Mouse (Mus musculus) hindbrain, postnatal 0 days (tissue): Measurements from ENCODE around the gene Zg16. TPM values are rescaled to one million over a fixed set of nuclear protein-coding genes. Genes with fewer than 3 reads are reported as not detected.

ENCODE experiments used
- ATAC-seq: fragments of 200-750 bp; cut with Nextera tagmentation; 2 replicates; pipeline ENCODE4 v1.8.0; 2017; ENCODE audit warnings: mild to moderate bottlenecking, moderate TSS enrichment, moderate library complexity
- DNase-seq: peaks from one replicate; pipeline ENCODE4 v3.0.0-alpha.2; 2015; ENCODE audit warnings: low spot score
- H3K27ac ChIP-seq: fragments of 300-500 bp; sonication (generic); 2 replicates; pipeline ENCODE4 v1.5.1; 2014; ENCODE audit warnings: mild to moderate bottlenecking
- H3K27me3 ChIP-seq: fragments of 300-500 bp; sonication (generic); 2 replicates; pipeline ENCODE4 v1.6.1; 2014; ENCODE audit warnings: low read length, mixed read lengths; ENCODE audit not compliant: insufficient read depth
- H3K36me3 ChIP-seq: fragments of 300-500 bp; sonication (generic); 2 replicates; pipeline ENCODE4 v1.6.1; 2014; ENCODE audit warnings: low read length, mixed read lengths; ENCODE audit not compliant: insufficient read depth
- H3K4me1 ChIP-seq: fragments of 300-500 bp; sonication (generic); 2 replicates; pipeline ENCODE4 v1.6.1; 2014; ENCODE audit warnings: antibody characterized with exemption, low read length, mixed read lengths; ENCODE audit not compliant: insufficient read depth
- H3K4me2 ChIP-seq: fragments of 300-500 bp; sonication (generic); 2 replicates; pipeline ENCODE4 v1.6.1; 2014; ENCODE audit warnings: low read depth, mild to moderate bottlenecking, low read length, moderate library complexity, mixed read lengths
- H3K4me3 ChIP-seq: fragments of 300-500 bp; sonication (generic); 2 replicates; pipeline ENCODE4 v1.5.1; 2014; ENCODE audit warnings: low read length
- H3K9ac ChIP-seq: fragments of 300-500 bp; sonication (generic); replicated peaks from 2 replicates; pipeline ENCODE4 v1.6.1; 2014; ENCODE audit warnings: mild to moderate bottlenecking, low read length, moderate library complexity, mixed read lengths
- H3K9me3 ChIP-seq: fragments of 300-500 bp; sonication (generic); 2 replicates; pipeline ENCODE4 v1.6.1; 2016; ENCODE audit warnings: low read length, mixed read lengths
- CTCF ChIP-seq: IDR thresholded peaks from 2 replicates; pipeline ENCODE4 v1.5.1; 2016; ENCODE audit warnings: antibody characterized with exemption, control low read depth, low read depth
- WGBS: fragments of 180-500 bp; shearing (Covaris S2); extraction: QIAGEN DNeasy Blood & Tissue Kit; methylation state at CpG from one replicate; pipeline ENCODE4 v1.1.7; 2014; 5-methylcytosine and 5-hydroxymethylcytosine counted together
- polyA plus RNA-seq: library from polyadenylated mRNA; unstranded; fragments of >200 nt; fragmentation: Nextera tagmentation; extraction: Ambion mirVana; gene quantifications from 2 replicates; pipeline ENCODE4 v1.2.1, GENCODE M21; 2015
- total RNA-seq: library from RNA; depleted of rRNA; stranded (reverse); fragments of >200 nt; gene quantifications from 2 replicates; pipeline ENCODE4 v1.2.3, GENCODE M21; 2014

Zg16 gene
- total and polyA plus RNA-seq, 2 experiments from 2014 or later, result not detected

- H3K9ac ChIP-seq, result no peak overlapping the region
- H3K4me1 ChIP-seq, result 0 out of 2 replicates have a peak, but pooled peaks cover 3% of the 10 kb centered on the region
- H3K36me3 ChIP-seq, result no peaks in the 10 kb centered on the region
- whole genome bisulfite sequencing, result 67% methylated on average over 6 of the region's 6 CpGs
- ATAC-seq (no peak), DNase-seq (no peak)
- no peak overlapping the region for H3K4me2 ChIP-seq
- peak overlapping the region; percentile 57; the same call in 1 of the 2 replicates for H3K27ac ChIP-seq
- H3K4me3 ChIP-seq, result no peak overlapping the region
- peak; percentile 23; the same call in 1 of the 2 replicates for TF ChIP-seq CTCF
- H3K9me3 ChIP-seq, result no peaks in the 10 kb centered on the region
- no peaks in the 10 kb centered on the region for H3K27me3 ChIP-seq
Observed at GRCm38 (mm10) chr7:127103960-127104359, 16.8 kb upstream of the Zg16 start.

- Histone ChIP-seq H3K27me3 (no peaks in the 10 kb centered on the region), H3K4me3 (no peak overlapping the region), H3K4me2 (no peak overlapping the region), H3K4me1 (0 out of 2 replicates have a peak, but pooled peaks cover 3% of the 10 kb centered on the region), H3K27ac (no peak overlapping the region), H3K9me3 (no peaks in the 10 kb centered on the region), H3K36me3 (no peaks in the 10 kb centered on the region), H3K9ac (no peak overlapping the region)
- WGBS, result 74% methylated on average over 6 of the region's 6 CpGs
- no peak for TF ChIP-seq CTCF
- DNase-seq (no peak), ATAC-seq (no peak)
Observed at GRCm38 (mm10) chr7:127102148-127102547, 15.0 kb upstream of the Zg16 start.

DNA sequence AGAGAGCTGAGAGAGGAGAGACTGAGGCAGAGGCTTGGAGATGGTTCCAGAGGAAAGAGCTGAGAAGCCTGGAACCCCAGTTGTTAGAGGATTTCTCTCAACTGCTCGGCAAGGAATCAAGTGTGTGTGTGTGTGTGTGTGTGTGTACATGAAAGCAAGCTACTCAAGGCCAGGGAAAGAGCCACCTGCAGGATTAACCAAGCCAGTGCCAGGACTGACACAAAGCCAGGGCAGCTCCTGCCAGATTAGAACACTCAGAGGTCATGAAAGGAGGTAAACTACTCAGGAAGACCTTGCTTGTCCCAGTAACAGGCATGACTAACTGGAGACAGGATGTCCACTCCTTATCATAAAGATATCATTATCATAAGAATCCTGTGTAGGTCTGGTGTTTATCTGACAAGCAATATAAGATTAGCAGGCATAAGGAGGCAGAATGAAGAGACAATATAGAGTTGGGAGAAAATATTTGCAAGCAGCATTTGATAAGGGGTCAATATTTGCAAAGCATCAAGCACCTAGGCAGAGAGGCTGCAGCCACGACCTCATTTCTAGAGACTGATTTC, 14.4 kb upstream of the Zg16 start:
- ATAC-seq (no peak), DNase-seq (no peak)
- H3K9me3 ChIP-seq, result no peaks in the 10 kb centered on the region
- H3K4me1 ChIP-seq, result 0 out of 2 replicates have a peak, but pooled peaks cover 3% of the 10 kb centered on the region
- no peak for TF ChIP-seq CTCF
- no peak overlapping the region for H3K27ac ChIP-seq
- WGBS, result 46% methylated on average over 2 of the region's 2 CpGs
- H3K9ac ChIP-seq, result no peak overlapping the region
- H3K27me3 ChIP-seq, result no peaks in the 10 kb centered on the region
- H3K4me2 ChIP-seq, result no peak overlapping the region
- no peaks in the 10 kb centered on the region for H3K36me3 ChIP-seq
- no peak overlapping the region for H3K4me3 ChIP-seq

DNA sequence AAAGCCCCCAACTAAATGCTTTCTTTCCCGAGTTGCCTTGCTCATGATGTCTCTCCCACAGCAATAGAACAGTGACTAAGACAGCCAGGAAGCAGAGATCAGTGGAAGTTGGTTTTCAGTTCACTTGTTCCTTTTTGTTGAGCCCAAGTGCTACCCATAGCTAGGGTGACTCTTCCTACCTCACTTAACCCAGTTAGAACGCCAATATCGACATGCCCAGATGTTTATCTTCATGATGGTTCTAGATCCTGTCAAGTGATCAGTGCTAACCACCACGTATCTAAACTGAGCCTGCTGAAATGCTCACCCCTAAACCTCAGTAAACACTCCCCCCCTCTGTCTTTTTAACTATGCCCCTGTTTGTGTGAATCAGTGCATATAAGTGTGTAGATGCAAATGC, 12.4 kb upstream of the Zg16 start:
- TF ChIP-seq CTCF, result no peak
- H3K9ac ChIP-seq, result no peak overlapping the region
- DNase-seq (no peak), ATAC-seq (no peak)
- H3K4me1 ChIP-seq, result 0 out of 2 replicates have a peak, but pooled peaks cover 3% of the 10 kb centered on the region
- H3K27ac ChIP-seq, result no peak overlapping the region
- no peak overlapping the region for H3K4me3 ChIP-seq
- no peak overlapping the region for H3K4me2 ChIP-seq
- no peaks in the 10 kb centered on the region for H3K36me3 ChIP-seq
- H3K27me3 ChIP-seq, result no peaks in the 10 kb centered on the region
- WGBS, result 89% methylated on average over 4 of the region's 4 CpGs
- no peaks in the 10 kb centered on the region for H3K9me3 ChIP-seq

DNA sequence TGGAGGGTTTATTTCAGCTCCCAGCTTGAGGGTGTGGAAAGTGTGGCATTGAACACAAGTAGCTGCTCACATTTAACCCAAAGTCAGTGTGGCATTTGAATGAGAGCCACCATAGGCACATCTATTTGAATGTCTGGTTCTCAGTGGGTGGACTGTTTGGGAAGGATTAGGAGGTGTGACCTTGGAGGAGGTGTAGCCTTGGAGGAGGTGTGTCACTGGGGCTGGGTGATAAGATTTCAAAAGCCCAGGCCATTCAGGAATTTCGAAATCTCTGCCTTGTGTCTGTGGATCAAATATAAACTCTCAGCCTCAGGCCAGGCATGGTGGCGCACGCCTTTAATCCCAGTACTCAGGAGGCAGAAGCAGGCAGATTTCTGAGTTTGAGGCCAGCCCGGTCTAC, 11.8 kb upstream of the Zg16 start:
- Histone ChIP-seq H3K4me1 (0 out of 2 replicates have a peak, but pooled peaks cover 1% of the 10 kb centered on the region), H3K27me3 (no peaks in the 10 kb centered on the region), H3K9me3 (no peaks in the 10 kb centered on the region), H3K36me3 (no peaks in the 10 kb centered on the region), H3K4me3 (no peak overlapping the region), H3K27ac (no peak overlapping the region), H3K9ac (no peak overlapping the region), H3K4me2 (no peak overlapping the region)
- no peak for TF ChIP-seq CTCF
- no peak for DNase-seq
- 87% methylated on average over 4 of the region's 4 CpGs for WGBS
- no peak for ATAC-seq

- no peaks in the 10 kb centered on the region for H3K4me1 ChIP-seq
- no peak for DNase-seq
- TF ChIP-seq CTCF, result no peak
Observed at GRCm38 (mm10) chr7:127098521-127098920, 11.4 kb upstream of the Zg16 start.

GRCm38 (mm10) chr7:127096456-127096855, 9.3 kb upstream of the Zg16 start:
- Histone ChIP-seq H3K4me2 (no peak overlapping the region), H3K9me3 (no peaks in the 10 kb centered on the region), H3K9ac (no peak overlapping the region), H3K4me3 (no peak overlapping the region), H3K27me3 (no peaks in the 10 kb centered on the region), H3K4me1 (no peaks in the 10 kb centered on the region), H3K27ac (no peak overlapping the region), H3K36me3 (no peaks in the 10 kb centered on the region)
- WGBS, result 73% methylated on average over 7 of the region's 7 CpGs
- DNase-seq, result no peak
- no peak for ATAC-seq
- no peak for TF ChIP-seq CTCF

More at GRCm38 (mm10) chr7:127098521-127098920, 11.4 kb upstream of the Zg16 start:
- no peaks in the 10 kb centered on the region for H3K9me3 ChIP-seq
- no peak for ATAC-seq
- no peak overlapping the region for H3K4me2 ChIP-seq
- no peak overlapping the region for H3K4me3 ChIP-seq
- no peak overlapping the region for H3K9ac ChIP-seq
- H3K27me3 ChIP-seq, result no peaks in the 10 kb centered on the region
- no peak overlapping the region for H3K27ac ChIP-seq
- WGBS, result 89% methylated on average over 5 of the region's 5 CpGs
- H3K36me3 ChIP-seq, result no peaks in the 10 kb centered on the region
